Mouse (Mus musculus) left cerebral cortex, adult 18-20 months (tissue): ENCODE measurements around the gene Fam110a. TPM values are rescaled to one million over a fixed set of nuclear protein-coding genes. Genes with fewer than 3 reads are reported as not detected.
"Not testable (repeated sequence)": the region's sequence is repeated elsewhere in the genome, so short reads cannot be mapped to it uniquely, and the experiment has no call there.

ENCODE experiments used
- DNase-seq, 2 experiments: peaks; one replicate each; pipeline ENCODE4 v3.0.0; 2021 to 2022; ENCODE audit warnings: low spot score in 2 of 2, mixed read lengths in 1 of 2
- total RNA-seq, 2 experiments: library from RNA; stranded (reverse); gene quantifications; 2 replicates each; pipeline ENCODE4 v1.2.3; 2021

The Fam110a gene
- total RNA-seq, 2 experiments from 2014 or later: 7.4 to 7.6 TPM

DNA sequence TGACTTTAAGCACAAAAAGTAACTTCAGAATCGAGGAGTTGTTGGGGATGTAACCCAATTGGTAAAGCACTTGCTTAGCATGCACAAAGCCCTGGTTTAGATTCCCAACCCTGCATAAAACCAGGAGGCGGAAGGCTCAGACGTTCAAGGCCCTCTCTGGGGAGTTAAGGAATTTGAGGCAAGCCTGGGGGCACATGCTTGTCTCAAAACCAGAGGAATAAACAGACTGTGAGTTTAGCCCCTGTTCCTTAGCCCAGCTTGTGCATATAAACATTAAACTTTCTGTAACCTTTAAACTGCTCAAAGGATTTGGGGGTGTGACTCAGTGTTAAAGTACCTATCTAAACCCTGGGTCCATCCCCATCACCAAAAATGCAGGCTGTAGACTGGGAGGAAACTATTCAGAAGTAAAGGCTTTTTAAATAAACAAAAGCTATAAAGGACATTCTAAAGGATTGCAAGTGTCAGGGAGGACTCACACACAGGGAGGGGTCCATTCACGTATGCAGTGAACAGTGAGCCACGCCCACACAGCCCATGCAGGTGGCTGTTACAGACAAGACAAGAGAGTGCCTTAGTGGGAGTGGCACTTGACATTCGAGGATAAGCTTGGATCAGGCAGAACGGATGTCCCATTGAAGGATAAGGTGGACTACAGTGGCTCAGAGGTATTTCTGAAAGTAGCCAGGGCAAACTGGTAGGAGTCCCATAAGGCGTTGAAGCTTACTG lies 17.9 kb upstream of the Fam110a start:
- DNase-seq: no peak

DNA sequence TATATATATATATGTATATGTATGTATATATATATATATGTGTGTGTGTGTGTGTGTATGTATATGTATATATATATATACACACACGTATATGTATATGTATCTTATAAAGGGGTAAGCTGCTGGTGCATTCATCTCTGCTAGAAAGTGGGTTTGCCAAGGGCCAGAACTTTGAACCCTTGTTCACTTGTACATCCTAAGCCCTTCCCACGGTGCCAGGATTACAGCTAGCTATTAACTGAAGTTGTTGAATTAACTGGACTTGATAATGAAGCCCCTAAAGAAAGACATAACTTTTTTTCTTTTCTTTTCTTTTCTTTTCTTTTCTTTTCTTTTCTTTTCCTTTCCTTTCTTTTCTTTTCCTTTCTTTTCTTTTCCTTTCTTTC lies 17.2 kb upstream of the Fam110a start:
- DNase-seq: not testable (repeated sequence)

DNA sequence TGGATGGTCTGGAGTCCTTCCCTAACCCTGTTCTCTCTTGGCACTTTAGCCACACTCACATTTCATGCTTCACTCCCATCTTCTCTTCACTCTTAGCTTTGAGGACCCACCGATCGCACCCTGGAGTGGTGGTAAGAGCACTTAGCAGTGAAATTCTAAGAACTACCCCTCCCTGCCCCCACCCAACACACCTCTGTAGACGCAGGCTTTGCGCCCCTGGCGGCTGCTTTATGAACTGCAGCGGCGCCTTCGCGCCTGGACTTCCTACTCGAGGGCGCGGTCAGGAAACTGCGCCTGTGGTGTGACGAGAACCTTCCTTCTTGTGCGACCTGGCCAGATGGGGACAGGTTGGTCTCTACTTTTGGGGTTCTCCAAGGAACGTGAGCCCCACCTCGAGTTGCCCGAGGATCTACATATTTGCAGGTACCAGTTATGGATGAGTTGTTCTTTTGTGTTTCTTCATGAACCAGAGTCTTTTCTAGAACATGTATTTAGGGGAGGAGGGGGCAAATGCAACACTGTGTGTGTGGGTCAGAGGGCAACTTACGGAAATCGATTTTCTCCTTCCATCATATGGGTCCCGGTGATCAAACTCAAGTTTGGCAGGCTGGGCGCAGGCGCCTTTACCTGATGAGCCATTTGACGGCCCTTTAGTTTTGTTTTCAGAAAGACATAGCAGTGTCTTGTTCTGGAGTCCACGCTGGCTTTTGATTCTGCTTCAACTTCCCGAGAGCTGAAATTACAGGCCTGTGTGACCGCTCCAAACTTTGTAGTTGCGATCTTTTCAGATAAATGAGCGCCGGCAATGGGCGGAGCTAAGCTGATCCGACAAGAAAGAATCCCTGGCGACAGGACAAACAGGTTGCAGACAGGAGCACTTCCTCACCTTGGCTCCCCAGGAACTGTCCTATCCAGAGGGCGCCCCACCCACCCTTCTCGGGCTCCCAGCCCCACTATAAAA lies 16.5 kb upstream of the Fam110a start, which contains the start of gene Slc52a3:
Gene Slc52a3, plus strand, starts transcription at position 283 of the 961 bp plus-strand sequence.
- DNase-seq: peak; percentile 82 to 89

DNA sequence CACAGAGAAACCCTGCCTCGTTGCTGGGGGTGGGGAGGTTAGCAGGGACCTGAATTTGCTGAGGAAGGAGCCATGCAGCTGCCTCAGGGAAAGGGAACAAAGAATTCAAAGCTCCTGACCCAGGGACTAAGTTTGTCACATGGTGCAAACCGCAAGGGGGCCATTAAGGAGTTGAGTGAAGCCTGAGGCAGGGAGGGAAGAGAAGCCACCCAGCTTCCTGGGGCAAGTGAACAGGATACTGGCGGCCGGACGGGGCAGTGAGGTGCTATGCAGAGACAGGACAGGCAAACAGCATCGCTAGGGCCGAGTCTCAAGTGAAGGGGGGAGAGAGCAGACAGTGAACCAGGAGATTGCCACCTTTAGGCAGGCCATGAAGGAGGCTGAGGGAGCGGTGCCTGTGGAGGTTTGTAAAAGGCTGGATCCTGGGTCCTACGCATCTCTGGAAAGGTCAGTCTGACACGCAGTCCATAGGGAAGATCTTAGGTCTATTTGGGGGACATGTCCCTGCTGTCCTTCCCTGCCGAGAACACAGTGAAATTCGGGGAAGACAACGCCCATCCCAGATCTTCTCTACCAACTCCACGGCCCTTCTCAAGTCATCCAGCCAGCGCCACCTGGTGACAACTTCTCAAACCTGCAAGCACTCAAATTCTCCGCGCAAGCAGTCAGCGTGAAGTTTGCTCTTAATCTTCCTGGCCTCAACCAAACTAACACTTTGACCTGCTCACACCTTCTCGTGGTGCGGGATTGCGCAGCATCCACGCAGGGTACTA lies 14.5 kb upstream of the Fam110a start:
- DNase-seq: peak; percentile 76 to 83

DNA sequence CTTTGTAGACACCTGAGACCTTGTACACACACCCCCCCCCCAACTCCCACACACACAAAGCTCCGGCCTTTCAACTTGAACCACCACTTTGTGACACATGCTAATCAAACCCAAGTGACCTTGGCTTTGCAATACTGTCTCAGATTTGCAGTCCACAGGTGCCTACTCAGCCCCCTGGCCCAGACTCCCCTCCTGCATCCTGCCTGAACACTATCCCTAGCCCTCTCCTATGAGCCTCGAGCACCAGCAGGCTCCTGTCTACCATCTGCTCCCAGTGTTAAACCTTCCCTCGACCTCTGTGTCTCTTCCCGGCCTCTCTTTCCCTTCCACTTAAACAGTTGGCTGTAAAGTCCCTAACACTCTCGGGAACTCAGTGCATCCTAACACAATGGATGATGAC lies 11.4 kb upstream of the Fam110a start:
- DNase-seq: no peak

DNA sequence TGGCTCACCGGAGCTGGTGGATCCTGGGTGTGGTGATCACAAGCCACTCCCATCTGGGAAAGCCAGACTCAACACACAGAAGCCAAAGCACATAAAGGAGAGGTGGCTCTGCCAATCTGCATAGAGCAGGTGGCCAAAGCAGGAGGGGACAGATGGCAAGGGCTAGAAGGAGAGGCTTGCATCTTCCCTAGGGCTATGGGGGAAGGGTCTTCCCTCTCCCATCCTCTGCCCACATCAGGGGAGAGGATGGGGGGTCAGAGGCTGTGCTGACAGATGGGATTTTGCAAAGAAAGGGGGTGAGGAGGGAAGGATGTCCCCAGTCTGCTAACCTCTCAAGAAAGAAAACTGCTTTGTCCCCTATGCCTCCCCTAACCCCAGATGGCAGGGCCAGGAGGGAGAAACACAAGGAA lies 11.0 kb upstream of the Fam110a start:
- DNase-seq: no peak

DNA sequence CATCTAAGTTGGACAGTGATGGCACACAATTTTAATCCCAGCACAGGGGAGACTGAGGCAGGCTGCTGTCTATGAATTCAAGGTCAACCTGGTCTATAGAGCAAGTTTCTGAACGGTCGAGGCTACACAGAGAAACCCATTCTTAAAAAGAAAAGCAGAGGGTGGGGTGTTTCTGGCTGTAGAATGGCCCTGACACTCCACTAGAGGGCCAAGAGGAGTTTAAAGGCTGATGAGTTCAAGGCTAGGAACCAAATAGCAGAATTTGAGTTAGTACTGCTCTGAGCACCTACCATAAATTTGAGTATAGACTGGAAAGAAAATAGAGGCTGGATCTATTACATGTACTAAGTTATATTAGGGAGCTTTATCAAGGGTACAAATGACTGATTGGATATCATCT lies 9.0 kb upstream of the Fam110a start:
- DNase-seq: no peak

DNA sequence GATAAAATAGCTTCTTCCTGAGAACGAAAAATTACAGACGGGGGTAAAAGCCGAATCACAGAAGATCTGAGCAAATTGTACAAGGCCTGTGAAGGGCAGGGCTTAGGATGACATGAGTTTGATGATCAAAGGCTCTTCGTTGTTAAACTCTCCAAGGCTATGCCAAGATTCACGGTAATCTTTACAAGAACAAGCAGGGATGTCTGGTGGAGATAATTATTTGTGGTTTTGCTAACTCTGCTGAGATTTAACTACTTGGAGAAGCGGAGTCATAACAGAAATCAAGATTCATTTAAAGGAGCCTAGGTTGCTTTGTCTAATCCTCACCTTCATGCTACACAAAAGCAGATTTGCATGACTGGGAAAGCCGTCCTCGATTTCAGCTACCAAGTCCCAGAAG lies 6.9 kb upstream of the Fam110a start:
- DNase-seq: no peak

DNA sequence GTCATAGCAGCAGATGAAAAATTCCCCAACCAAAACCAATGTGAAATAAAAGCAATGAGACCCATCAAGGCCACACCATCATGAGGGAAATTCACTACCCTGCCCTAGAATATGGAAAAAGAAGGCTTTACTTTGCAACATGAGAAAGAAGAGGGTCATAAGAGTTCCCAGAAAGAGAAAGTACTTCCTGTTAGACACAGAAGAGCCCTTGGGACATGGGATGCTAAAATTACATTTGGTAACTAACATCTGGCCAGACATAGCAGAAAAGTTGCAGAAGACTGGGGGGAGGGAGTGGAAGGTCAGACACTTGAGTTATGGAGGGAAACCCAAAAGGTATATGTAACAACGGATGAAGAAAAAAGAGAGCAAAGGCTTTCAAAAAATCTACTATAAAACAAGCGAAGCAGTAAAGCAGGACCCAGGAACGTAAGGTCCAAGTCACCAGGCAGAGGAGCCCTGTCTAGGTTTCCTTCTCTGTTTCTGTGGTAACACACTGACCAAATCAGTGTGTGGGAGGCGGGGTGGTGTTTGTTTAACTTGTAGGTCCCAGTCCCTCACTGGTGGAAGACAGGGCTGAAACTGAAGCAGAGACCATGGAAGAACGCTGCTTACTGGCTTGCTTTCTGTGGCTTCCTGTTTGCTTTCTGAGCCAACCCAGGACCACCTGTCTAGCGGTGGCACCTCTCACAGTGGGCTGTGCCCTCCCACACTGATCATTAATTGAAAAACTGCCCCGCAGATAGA lies 5.6 kb upstream of the Fam110a start:
- no peak for DNase-seq

DNA sequence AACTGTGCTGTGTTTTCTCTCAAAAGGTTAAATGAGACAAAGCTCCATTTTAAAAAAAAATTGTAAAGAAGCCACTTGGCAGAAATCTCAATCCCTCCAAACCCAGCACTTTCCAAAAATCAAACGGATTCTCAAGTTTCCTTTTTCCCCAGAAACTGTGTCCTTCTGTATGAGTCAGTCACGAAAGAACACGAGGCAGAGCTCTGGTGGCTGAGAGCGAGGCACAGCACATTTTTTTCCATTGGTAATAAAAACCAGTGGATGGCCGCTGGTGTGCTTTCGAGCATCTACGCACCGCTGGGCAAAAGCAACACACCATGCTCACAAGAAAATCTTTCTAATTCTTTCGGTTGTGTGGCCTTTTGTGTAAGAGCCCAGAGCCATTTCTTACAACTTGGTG lies 4.0 kb upstream of the Fam110a start:
- no peak for DNase-seq

DNA sequence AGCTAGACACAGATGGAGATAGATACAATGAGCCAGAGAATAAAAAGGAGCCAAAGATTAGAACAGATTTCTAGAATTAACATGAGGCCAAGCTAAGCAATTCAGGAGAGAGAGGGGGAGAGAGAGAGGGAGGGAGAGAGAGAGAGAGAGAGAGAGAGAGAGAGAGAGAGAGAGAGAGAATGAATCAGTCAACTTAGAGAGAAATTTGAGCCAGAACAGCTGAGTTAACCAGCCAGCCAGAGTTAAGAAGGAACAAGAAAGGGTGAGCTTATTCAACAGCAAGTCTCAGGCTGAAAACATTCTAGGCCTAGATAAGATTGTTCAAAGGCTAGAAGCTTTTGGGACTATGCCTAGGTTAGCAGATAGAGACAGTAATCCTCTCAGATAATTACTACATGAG lies 2.5 kb upstream of the Fam110a start:
- DNase-seq: no peak

DNA sequence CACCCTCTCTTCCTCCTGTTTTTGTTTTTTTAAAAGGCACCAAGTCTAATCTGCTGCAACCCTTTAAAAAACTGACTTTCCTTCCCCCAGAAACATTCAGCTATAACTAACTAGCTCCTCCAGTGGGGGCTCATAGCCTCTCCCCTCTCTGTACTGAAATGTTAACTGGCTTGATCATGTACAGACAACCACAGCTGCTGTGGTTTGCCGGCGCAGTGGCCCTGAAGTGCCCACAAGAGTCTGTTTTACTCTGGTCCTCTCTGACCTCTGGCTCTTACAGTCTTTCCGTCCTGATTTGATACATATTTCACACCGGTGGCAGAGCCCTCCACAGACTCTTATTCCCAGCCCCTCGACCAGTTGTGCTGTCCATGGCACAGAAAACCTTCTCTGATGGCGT lies 1.2 kb upstream of the Fam110a start:
- no peak for DNase-seq

DNA sequence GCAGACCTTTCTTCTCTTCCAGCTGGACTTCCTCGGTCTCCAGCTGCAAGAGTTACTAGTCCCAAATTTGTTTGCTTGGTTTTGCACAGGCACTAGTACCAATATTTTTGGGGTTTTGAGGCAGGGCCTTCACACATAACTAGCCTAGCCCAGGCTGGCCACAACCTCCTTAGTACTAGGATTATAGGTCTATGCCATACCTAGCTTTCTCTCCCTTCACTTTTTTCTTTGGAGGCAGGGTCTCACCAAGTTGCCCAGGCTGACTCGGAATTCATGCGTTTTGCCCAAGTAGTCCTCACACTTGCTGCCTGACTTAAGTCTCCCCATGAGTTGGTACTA lies 305 bp upstream of the Fam110a start:
- no peak for DNase-seq

DNA sequence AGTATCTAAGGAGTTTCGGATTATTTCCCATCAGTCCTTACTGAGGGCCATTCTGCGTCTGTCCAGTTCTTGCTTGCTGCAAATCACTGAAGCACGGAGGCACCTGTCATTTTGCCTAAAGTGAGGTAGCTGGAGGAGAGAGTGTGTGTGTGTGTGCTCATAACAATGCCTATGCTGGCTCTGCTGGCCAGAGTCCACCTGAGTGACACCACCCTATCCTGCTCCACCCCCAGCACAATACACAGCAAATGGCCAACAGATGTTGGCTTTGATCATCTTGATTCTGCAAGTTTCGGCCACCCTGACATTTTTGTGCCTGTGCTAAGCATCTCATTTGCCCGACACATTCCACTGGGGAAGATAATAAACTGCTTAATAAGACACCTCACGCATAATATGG lies 1.5 kb downstream of the Fam110a start:
- no peak for DNase-seq

DNA sequence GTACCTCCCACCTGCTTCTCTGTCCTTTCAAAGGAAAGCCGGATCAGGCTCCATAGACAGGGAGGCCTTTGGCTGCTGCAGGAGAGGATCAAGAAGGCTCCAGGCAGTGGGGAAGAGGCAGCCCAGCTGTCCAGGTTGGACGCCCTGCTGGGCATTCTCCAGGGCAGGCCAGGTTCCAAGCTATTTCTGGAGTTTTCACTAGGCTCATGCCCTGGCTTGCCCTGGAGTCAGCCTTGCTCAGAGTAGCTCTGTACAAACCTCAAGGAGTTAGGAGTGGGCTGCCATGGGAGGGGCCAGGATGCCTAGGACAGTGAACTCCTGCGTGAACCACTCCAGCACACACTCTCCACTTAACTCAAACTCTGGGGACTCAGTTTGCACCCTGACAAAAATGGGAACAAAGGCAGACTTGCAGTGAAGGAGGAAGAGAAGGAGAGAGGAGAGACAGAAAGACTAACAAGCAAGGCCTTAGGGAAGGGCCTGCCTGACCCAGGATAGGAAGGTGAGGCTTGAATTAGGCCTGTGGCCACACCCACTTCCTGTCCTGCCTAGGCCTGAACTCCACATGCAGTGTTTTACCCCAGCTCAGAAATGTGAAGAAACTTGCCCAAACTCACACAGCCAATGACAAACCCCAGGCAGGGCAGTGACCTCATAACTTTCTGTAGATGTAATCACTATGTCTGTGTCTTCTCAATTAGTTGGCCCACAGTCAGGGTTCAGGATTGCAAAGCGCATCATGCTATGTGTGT lies 2.2 kb downstream of the Fam110a start:
- no peak for DNase-seq

DNA sequence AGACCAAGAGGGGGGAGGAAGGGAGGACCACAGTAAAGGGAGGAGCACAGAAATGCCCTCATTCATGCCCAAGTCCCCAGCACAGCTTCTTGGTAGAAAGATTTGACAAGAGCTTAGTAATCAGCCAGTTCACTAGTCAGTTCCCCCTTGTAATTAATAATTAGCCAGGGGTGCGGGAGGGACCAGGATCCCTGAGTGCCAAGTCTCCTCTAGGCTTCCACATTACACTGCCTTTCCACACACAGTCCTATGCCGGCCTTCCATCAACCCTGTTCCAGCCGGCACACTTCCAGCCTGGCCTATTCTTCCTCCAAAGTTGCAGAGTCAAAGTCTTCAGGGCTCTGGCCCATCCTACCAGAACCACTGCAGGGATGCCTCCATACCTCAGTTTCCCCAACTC lies 4.0 kb downstream of the Fam110a start:
- DNase-seq: no peak

DNA sequence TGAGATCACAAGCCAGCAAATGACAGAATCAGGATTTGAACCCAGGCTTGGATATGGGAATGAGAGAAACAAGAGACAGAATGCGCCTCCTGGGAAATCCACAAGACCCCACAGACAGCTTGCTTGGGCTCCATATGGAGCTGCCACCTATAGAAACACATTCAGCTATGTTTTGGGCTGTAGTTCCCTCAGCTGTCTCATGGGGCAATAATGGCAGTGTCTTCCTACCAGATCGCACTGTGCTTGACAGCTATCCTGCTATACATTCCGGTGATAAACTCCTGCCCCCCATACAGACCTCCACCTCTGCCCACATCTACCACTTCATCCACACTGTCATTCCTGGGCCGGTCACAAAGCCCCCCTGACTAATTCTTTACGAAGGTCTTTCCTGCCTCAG lies 4.7 kb downstream of the Fam110a start:
- no peak for DNase-seq

DNA sequence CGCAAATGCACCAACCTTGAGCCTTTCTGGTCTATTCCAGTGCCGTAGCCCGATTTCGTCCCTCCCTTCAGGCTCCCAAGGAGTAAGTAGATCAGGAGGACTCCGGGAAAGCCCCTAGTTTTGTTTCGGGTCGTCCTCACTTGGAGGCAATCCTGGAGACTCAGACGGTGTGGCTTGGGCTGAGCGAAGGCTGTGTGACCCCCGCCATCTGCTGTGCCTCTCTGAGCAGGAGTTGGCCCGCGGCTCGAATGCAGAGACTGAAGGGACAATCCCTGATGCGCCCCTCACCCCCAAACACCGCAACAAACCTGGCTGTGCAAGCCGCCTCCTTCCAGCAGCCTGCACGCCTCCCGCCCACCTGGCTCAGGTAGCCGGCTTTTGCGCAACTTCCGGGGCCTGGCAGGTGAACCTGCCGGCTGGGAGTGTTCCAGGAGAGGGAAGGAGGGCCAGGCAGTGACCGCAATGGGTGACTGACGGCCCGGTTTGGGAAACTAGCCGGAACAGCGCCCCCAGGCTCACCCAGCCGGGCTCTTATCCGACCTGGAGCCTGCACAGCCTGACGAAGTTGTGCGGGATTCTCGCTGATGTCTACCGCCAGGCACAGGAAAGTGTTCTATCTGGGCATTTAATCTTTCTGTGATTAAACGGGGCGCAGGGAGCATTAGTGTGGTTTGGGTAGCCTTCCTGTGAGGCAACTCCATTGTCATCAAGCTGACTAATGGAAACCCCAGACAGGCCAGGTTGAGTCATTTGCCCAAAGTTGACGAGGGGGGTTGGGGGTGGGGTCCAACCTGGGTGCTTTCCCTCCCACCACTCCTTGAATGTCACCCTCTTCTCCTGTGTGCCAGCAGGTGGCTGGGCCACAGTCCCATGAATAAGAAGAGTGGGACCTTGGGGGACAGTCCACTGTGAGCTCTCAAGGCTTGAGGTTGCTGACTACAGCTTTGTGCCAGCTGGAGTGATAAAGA lies 6.1 kb downstream of the Fam110a start:
- DNase-seq: no peak
